Mouse (Mus musculus) lung, postnatal 0 days (tissue): ENCODE data around the gene Trio.

Experiments used
- CTCF ChIP-seq: IDR thresholded peaks from 2 replicates; pipeline ENCODE4 v1.5.1; 2016; ENCODE audit warnings: antibody characterized with exemption, mild to moderate bottlenecking
- EP300 ChIP-seq: IDR thresholded peaks from 2 replicates; pipeline ENCODE4 v1.6.1; 2016; ENCODE audit warnings: antibody characterized with exemption, mild to moderate bottlenecking, control low read depth

DNA sequence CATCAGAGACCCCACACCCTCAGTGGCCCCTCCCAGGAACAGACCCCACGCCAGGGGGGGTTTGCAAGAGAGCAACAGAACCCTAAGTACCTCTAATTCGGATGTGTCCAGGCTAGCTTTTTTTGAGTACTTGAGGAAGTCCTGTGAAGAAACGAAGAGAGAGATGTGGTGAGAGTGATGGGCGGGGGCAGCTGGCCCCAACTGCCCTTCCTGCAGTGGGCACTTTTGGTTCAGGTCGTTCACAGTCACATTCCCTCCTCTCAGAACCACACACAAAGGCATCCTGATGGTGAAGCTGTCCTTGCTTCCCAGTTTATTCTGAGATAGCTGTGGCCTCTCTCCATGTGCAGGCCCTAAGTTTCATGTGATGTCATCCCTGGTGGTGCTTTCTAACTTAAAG lies 271.7 kb downstream of the Trio start:
- TF ChIP-seq EP300 (no peak), CTCF (no peak)
